Mouse (Mus musculus): ENCODE results near the gene Fzd2. TPM values are rescaled to one million over a fixed set of nuclear protein-coding genes. Genes with fewer than 3 reads are reported as not detected.
A peak's percentile ranks its signal among the peaks of the same experiment; 100 is the strongest.

The Fzd2 gene
- polyA plus RNA-seq, 1 experiment from 2014 or later: 16.9 TPM

DNA sequence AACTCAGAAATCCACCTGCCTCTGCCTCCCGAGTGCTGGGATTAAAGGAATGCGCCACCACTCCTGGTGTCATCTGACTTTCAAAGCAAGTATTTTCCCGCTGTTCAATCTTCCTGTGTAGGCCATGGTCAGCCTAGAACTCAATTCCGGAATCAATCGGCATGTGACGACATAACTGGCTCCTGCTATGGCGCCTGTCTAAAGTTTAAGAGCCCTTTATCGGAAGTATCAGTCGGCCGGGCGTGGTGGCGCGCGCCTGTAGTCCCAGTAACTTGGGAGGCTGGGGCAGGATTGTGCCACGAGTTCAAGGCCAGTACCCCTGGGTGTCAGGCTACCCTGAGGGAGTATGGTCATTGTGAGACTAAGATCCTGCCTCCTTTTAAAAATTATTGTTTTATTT, 36.5 kb upstream of the Fzd2 start:
- TF ChIP-seq CTCF (IDR thresholded peaks at IDR 0.05): no peak
- no peaks in the 10 kb centered on the region for H3K27me3 ChIP-seq
- in situ Hi-C loops (cut with MboI; ENCODE audit: low pct_unique_long_range_greater_than_20kb): no loop called here
- CTCF ChIA-PET: interaction anchor here (1.0 kb wide), 1 partner anchor 15 kb away, joined by 3 read pairs; no protein-coding TSS in a partner anchor
- ATAC-seq: no peak
- POLR2A ChIA-PET: no interaction called here
- no peak for DNase-seq (ENCODE audit: low read depth, low spot score)

DNA sequence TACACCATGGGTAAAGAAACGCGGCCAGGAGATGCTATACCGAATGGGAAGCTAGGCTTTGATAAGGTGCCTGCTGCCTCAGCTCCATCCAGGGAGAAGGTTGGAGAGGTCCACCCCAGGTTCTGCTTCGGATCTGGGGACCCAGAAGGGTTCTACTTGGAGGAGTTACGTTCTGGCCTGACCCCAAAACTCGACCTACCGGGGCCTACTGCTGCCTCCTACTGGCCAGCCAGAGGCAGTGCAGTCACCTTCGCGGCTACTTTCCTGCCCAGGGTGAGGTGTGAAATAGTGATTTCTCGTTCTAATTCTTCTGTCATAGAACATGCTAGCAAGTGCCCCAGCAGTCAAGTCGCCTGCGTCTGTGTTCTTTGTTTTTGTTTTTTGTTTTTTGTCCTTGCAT, 36.0 kb upstream of the Fzd2 start:
- ATAC-seq: no peak
- peak; percentile 68 for TF ChIP-seq CTCF (IDR thresholded peaks at IDR 0.05)
- in situ Hi-C loops (cut with MboI; ENCODE audit: low pct_unique_long_range_greater_than_20kb): no loop called here
- no peak for DNase-seq (ENCODE audit: low read depth, low spot score)
- ChIA-PET CTCF (no interaction called here), POLR2A (no interaction called here)
- H3K27me3 ChIP-seq: no peaks in the 10 kb centered on the region

DNA sequence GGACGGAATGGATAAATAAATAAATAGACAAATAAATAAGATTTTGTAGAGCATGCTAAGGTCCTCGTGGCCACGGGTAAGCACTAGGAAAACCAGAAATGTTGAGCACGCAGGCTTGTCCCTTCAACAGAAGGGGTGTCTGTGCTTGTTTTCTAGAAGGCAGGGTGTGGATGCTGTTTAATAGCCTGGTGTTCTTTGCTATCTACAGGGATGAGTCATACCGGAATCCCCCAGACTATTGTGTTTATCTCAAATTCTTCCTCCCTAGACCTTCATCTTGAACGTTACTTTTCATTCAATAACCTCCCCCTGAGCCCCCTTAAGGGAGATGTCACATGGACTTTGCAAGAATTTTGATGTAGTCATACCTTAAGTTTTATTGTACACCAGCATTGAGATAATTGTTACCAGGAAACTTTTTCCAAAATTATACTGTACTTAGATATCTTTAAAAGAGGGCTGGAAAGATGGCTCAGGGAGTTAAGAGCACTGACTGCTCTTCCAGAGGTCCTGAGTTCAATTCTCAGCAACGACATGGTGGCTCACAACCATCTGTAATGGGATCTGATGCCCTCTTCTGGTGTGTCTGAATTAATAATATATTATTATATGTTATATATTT, 35.3 kb upstream of the Fzd2 start:
- H3K27me3 ChIP-seq: no peaks in the 10 kb centered on the region
- ATAC-seq (no peak), DNase-seq (ENCODE audit: low read depth, low spot score) (no peak)
- no peak for TF ChIP-seq CTCF (IDR thresholded peaks at IDR 0.05)
- CTCF ChIA-PET: no interaction called here
- POLR2A ChIA-PET: no interaction called here
- in situ Hi-C loops (cut with MboI; ENCODE audit: low pct_unique_long_range_greater_than_20kb): no loop called here

DNA sequence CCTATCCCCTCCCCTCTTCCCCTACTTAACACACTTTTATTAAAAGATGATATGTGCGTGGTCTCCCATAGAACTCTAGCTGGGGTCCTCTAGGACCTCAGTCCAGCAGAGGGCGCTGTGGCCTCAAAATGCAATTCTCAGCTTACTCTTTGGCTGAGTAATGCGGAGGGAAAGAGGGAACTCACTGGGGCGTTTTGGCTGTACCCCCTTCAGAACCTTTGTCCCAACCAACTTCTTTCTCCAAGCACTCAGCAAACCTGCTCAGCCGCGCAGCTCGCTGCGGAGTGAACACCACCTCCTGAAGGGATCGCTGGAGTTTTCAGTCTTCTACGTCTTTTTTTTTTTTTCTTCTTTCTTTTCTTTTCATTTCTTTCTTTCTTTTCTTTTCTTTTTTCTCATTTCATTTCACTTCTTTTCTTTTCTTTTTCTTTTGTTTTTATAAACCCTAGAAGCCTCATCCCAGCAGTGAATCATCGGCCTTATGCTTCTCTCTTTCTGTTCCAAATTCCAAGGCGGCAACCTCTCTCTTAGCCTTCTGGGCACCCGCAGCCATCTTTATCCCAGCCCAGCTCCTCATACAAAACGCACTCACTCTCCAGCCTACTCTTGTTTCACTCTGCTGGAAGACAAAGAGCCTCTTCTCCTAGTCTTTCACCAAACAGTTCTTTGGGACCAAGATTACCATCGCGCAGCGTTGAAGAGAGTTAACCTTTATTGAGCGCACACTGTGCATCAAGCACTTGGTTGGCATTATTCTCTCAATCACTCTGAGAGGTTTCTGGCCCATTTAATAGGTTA, 31.1 kb upstream of the Fzd2 start:
- no peaks in the 10 kb centered on the region for H3K27me3 ChIP-seq
- ATAC-seq (no peak), DNase-seq (ENCODE audit: low read depth, low spot score) (no peak)
- in situ Hi-C loops (cut with MboI; ENCODE audit: low pct_unique_long_range_greater_than_20kb): no loop called here
- peak; percentile 84 for TF ChIP-seq CTCF (IDR thresholded peaks at IDR 0.05)
- CTCF ChIA-PET: interaction anchor here (1.1 to 2.0 kb wide), 7 partner anchors 31 to 118 kb away, joined by 3 to 10 read pairs (median 4); partner anchors contain the start of gene Fzd2
- POLR2A ChIA-PET: interaction anchor here (1.2 kb wide), 1 partner anchor 30 kb away, joined by 5 read pairs; no protein-coding TSS in a partner anchor

DNA sequence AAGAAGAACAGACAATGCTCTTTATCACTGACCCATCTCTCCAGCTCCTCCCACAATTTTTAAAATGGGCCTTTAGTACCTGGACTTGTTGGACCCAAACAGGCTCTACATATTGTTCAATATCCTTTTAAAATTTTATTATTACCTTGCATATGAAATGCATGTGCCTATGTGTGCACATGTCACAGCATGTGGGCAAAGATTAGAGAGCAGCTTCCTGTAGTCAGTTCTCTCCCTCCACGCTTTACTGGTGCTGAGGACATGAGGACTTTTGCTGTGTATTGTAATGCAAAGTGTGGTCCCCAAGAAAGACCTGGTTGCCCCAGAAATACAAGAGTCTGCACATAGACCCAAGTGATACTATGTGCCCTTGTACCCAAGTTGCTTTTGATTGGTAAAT, 29.2 kb upstream of the Fzd2 start:
- CTCF ChIA-PET: interaction anchor here (0.8 to 1.5 kb wide), 2 partner anchors 77 to 115 kb away, joined by 3 to 7 read pairs; no protein-coding TSS in a partner anchor
- in situ Hi-C loops (cut with MboI; ENCODE audit: low pct_unique_long_range_greater_than_20kb): loop anchor here (5.0 kb wide), 1 partner anchor 72 kb away; no protein-coding TSS in a partner anchor

DNA sequence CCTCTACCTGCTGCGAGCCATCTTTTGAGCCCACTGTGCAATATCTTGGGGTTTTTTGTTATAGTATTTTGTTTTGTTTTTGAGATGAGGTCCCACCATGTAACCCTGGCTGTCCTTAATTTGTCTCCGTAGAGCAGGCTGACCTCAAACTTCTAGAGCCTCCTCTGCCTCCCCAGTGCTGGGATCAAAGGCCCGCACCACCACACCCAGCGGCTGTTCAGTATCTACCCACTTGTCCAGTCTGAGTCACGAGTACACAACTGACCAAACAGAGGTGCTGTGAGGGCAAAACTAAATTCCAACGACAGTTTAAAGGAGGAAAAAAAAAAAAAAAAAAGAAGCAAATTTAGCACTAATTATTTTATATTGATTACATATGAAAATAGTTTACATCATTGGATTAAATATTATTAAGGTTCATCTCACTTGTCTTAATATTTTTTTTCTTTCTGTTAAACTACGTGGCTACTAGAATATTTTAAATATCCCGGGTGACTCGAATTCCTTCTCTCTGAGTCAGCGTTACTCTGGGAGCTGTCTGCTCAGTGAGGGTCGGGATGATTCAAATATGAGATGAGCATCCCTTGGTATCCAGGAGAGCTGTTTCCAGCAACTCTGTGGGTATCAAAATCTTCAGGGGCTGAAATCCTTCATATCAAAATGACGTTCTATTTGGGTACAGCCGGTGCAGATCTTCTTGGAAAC, 28.0 kb upstream of the Fzd2 start:
- TF ChIP-seq CTCF (IDR thresholded peaks at IDR 0.05): no peak
- no peaks in the 10 kb centered on the region for H3K27me3 ChIP-seq
- ATAC-seq: no peak
- ChIA-PET POLR2A (no interaction called here), CTCF (no interaction called here)
- in situ Hi-C loops (cut with MboI; ENCODE audit: low pct_unique_long_range_greater_than_20kb): loop anchor here (5.0 kb wide), 1 partner anchor 71 kb away; no protein-coding TSS in a partner anchor
- DNase-seq (ENCODE audit: low read depth, low spot score): no peak

More for the DNA sequence above, 29.2 kb upstream of the Fzd2 start:
- no peak for TF ChIP-seq CTCF (IDR thresholded peaks at IDR 0.05)
- ATAC-seq (no peak), DNase-seq (ENCODE audit: low read depth, low spot score) (no peak)
- POLR2A ChIA-PET: interaction anchor here (0.8 kb wide), 1 partner anchor 29 kb away, joined by 3 read pairs; the partner anchor contains the start of gene Fzd2
- H3K27me3 ChIP-seq: no peaks in the 10 kb centered on the region

DNA sequence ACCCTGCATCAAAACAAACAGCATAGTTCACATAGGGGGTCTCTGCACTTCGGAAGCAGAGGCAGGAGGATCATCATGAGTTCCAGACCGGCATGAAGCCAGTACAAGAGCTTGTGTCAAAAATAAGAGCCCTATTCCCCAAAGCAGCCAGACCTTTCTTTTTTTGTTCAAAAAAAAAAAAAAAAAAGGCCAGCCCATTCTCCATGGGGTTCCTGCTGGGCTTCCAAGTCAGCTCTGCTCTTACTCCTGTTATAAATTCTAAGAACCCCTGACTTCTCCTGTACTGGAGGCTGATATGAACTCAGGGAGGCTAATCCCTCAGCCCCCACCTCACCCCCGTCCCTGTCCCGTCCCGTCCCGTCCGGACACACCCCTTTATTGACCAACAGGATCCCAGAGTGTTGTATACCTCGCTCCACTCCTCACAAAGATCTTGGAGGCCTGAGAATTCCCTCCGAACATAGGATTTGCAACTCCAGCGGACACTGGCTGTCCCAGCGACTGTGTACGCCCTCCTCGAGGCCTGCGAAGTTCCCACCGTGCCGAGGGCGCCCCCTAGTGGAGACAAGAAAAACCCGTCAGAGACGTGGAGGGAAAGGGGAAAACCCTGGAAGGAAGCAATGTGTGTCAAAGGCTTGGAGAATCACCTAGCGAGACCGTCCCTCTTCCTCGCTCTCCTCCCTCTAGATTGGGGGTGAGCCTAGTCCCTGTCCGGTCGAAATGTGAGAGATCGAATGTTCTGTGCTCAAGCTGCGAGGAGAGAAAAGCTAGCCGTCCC, 25.7 kb upstream of the Fzd2 start:
- in situ Hi-C loops (cut with MboI; ENCODE audit: low pct_unique_long_range_greater_than_20kb): loop anchor here (5.0 kb wide), 1 partner anchor 69 kb away; no protein-coding TSS in a partner anchor
- no peak for DNase-seq (ENCODE audit: low read depth, low spot score)
- H3K27me3 ChIP-seq: no peaks in the 10 kb centered on the region
- CTCF ChIA-PET: interaction anchor here (1.0 to 1.5 kb wide), 3 partner anchors 11 to 72 kb away, joined by 3 to 6 read pairs (median 4); no protein-coding TSS in a partner anchor
- POLR2A ChIA-PET: interaction anchor here (0.9 kb wide), 1 partner anchor 21 kb away, joined by 5 read pairs; no protein-coding TSS in a partner anchor
- peak; percentile 85 for TF ChIP-seq CTCF (IDR thresholded peaks at IDR 0.05)
- ATAC-seq: no peak

DNA sequence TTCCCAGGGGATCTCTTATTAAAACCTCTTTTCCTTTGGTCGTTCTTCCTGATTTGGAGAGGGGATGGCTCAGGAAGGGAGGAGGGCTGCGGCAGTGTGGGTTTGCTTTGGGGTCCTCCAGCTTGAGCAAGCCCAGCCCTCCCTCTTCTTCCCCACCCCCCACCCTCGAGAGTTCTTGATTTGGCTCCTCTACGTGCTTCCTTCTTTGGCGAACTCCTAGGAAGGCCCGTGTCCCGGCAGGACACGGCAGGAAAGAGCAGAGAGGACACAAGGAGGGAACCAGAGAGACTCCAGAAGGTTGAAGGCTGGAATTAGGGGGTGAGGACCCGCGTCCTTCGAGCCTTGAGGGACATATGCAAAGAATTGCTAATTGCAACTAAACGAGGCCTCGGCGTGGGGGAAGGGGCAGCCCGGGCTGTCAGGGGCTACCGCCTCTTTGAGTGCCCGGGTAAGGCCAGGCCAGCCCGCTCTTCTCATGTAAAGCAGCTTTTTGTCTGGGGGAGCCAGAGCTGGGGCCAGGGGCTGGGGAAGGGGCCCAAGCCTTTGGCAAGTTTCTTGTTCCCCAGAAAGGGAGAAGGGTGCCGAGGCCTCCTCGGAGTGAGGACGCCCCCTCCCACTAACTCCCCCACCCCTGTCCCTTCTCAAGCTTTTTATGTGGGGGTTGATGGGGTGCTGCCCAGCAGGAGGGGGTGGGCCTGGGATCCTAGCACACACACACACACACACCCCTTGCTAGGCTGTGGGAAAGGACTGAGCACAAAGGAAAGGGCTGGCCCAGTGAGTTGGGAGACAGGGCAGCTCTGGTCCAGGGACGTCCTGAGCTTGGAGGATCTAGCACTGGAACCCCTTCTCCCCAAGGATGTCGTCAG, 24.8 kb upstream of the Fzd2 start, which contains the start of gene Gm11627:
Gene Gm11627, minus strand, starts transcription at position 297 of the 869 bp plus-strand sequence.
- CTCF ChIA-PET: interaction anchor here (1.5 kb wide), 1 partner anchor 10 kb away, joined by 6 read pairs; no protein-coding TSS in a partner anchor
- no peak for ATAC-seq
- no peaks in the 10 kb centered on the region for H3K27me3 ChIP-seq
- in situ Hi-C loops (cut with MboI; ENCODE audit: low pct_unique_long_range_greater_than_20kb): loop anchor here (5.0 kb wide), 1 partner anchor 68 kb away; no protein-coding TSS in a partner anchor
- DNase-seq (ENCODE audit: low read depth, low spot score): no peak
- TF ChIP-seq CTCF (IDR thresholded peaks at IDR 0.05): no peak
- POLR2A ChIA-PET: no interaction called here

DNA sequence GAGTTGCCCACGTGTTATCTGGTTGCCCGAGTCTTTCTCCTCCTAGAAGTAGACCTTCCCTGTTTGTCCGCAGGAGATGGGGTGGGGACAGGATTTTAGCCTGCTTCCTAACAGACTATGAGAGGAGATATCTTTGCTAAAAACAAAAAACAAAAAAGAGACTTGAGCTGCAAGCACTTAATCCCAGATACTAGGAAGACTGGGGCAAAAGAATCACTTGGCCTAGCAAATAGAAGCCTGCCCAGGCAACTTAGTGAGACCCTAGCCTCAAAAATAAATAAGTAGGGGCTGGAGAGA, 24.2 kb upstream of the Fzd2 start:
- in situ Hi-C loops (cut with MboI; ENCODE audit: low pct_unique_long_range_greater_than_20kb): no loop called here
- POLR2A ChIA-PET: no interaction called here

More for the DNA sequence above, 24.2 kb upstream of the Fzd2 start:
- H3K27me3 ChIP-seq: no peaks in the 10 kb centered on the region
- ATAC-seq: no peak
- no peak for DNase-seq (ENCODE audit: low read depth, low spot score)
- TF ChIP-seq CTCF (IDR thresholded peaks at IDR 0.05): no peak
- CTCF ChIA-PET: no interaction called here
